Mouse (Mus musculus): ENCODE results near the gene Ahcyl1. TPM values are rescaled to one million over a fixed set of nuclear protein-coding genes. Genes with fewer than 3 reads are reported as not detected.

Gene Ahcyl1
- polyA plus RNA-seq (2017; shearing (Covaris generic)): 117 TPM

GRCm38 (mm10) chr3:107695948-107696881, at the start of gene Ahcyl1:
Gene Ahcyl1 (minus strand): TSS chr3:107696560.

GRCm38 (mm10) chr3:107631523-107631958, 64.8 kb downstream of the Ahcyl1 start, which contains the start of gene Strip1:
Gene Strip1 (minus strand): TSS chr3:107631694.

GRCm38 (mm10) chr3:107630682-107631522, 65.5 kb downstream of the Ahcyl1 start, which contains the start of gene Gm10961:
Gene Gm10961 (plus strand): TSS chr3:107631322.

Other genes with a start within 250 kb of the Ahcyl1 start
- gene Kcnc4, start 237.0 kb downstream of the Ahcyl1 start, polyA plus RNA-seq (2017; shearing (Covaris generic)): not detected
- 0.11 TPM for gene Slc6a17, start 178.5 kb downstream of the Ahcyl1 start, polyA plus RNA-seq (2017; shearing (Covaris generic))
- gene Ubl4b, start 141.5 kb downstream of the Ahcyl1 start, polyA plus RNA-seq (2017; shearing (Covaris generic)): not detected
- gene Alx3, start 101.5 kb downstream of the Ahcyl1 start, polyA plus RNA-seq (2017; shearing (Covaris generic)): not detected
- not detected for gene Gm10961, start 65.2 kb downstream of the Ahcyl1 start, polyA plus RNA-seq (2017; shearing (Covaris generic))
- gene Strip1, start 64.9 kb downstream of the Ahcyl1 start, polyA plus RNA-seq (2017; shearing (Covaris generic)): 71.4 TPM
- 0.70 TPM for gene Csf1, start 63.9 kb upstream of the Ahcyl1 start, polyA plus RNA-seq (2017; shearing (Covaris generic))
- not detected for gene Eps8l3, start 180.7 kb upstream of the Ahcyl1 start, polyA plus RNA-seq (2017; shearing (Covaris generic))
- not detected for gene Gstm5, start 199.3 kb upstream of the Ahcyl1 start, polyA plus RNA-seq (2017; shearing (Covaris generic))
- 0.67 TPM for gene Gstm7, start 235.3 kb upstream of the Ahcyl1 start, polyA plus RNA-seq (2017; shearing (Covaris generic))
- not detected for gene Gstm6, start 247.2 kb upstream of the Ahcyl1 start, polyA plus RNA-seq (2017; shearing (Covaris generic))